Mouse (Mus musculus) ES-E14 (cell line): ENCODE data around the gene Xrcc1. TPM values are rescaled to one million over a fixed set of nuclear protein-coding genes. Genes with fewer than 3 reads are reported as not detected.
"Not testable (repeated sequence)": the region's sequence is repeated elsewhere in the genome, so short reads cannot be mapped to it uniquely, and the experiment has no call there.

ENCODE experiments used
- DNase-seq: peaks from one replicate; pipeline ENCODE4 v3.0.0-alpha.2; 2013; ENCODE audit warnings: low read depth, low spot score
- H3K27ac ChIP-seq: 2 replicates; pipeline ENCODE4 v1.5.1; 2012; ENCODE audit warnings: low read depth, mild to moderate bottlenecking, low read length, moderate library complexity, mixed read lengths; ENCODE audit not compliant: poor library complexity, insufficient read depth, severe bottlenecking
- H3K36me3 ChIP-seq: 2 replicates; pipeline ENCODE4 v1.6.1; 2012; ENCODE audit warnings: mild to moderate bottlenecking, low read length, moderate library complexity, mixed read lengths; ENCODE audit not compliant: control insufficient read depth, poor library complexity, insufficient read depth, severe bottlenecking
- H3K4me1 ChIP-seq, 2 experiments: fragments of 150-350 bp in 1 of 2; sonication (generic) in 1 of 2; 2 replicates each; pipeline ENCODE4 v1.6.1; 2012; ENCODE audit warnings: low read length in 2 of 2, mild to moderate bottlenecking in 1 of 2, mixed read lengths in 1 of 2; ENCODE audit not compliant: control insufficient read depth in 2 of 2, insufficient read depth in 2 of 2, poor library complexity in 1 of 2
- H3K4me3 ChIP-seq, 2 experiments: fragments of 150-350 bp in 1 of 2; sonication (generic) in 1 of 2; 2 replicates each; pipeline ENCODE4 v1.5.1; 2012; ENCODE audit warnings: low read length in 2 of 2, low read depth in 1 of 2, mild to moderate bottlenecking in 1 of 2, mixed read lengths in 1 of 2; ENCODE audit not compliant: insufficient read depth in 1 of 2, poor library complexity in 1 of 2, severe bottlenecking in 1 of 2
- H3K9ac ChIP-seq: 2 replicates; pipeline ENCODE4 v1.6.1; 2012; ENCODE audit warnings: low read depth, mild to moderate bottlenecking, low read length, mixed read lengths; ENCODE audit not compliant: poor library complexity, insufficient read depth, severe bottlenecking
- H3K9me3 ChIP-seq: fragments of 150-350 bp; sonication (generic); 2 replicates; pipeline ENCODE4 v1.6.1; 2012; ENCODE audit warnings: low read depth, mild to moderate bottlenecking, low read length; ENCODE audit not compliant: control insufficient read depth, insufficient read depth
- CHD2 ChIP-seq: IDR thresholded peaks from 2 replicates; pipeline ENCODE4 v1.6.1; 2014; ENCODE audit warnings: mild to moderate bottlenecking, low read depth, low read length, inconsistent platforms
- HCFC1 ChIP-seq: IDR thresholded peaks from 2 replicates; pipeline ENCODE4 v1.6.1; 2012; ENCODE audit warnings: low read length, inconsistent platforms, borderline replicate concordance; ENCODE audit not compliant: insufficient read depth
- MAFK ChIP-seq: IDR thresholded peaks from 2 replicates; pipeline ENCODE4 v1.6.1; 2014; ENCODE audit warnings: mild to moderate bottlenecking, low read depth, low read length, inconsistent platforms; ENCODE audit not compliant: insufficient read depth
- ZC3H11A ChIP-seq: IDR thresholded peaks from 2 replicates; pipeline ENCODE4 v1.6.1; 2012; ENCODE audit warnings: low read depth, mild to moderate bottlenecking, inconsistent platforms, low read length, borderline replicate concordance
- ZNF384 ChIP-seq: IDR thresholded peaks from 2 replicates; pipeline ENCODE4 v1.6.1; 2012; ENCODE audit warnings: low read depth, low read length, inconsistent platforms
- in situ Hi-C, 2 experiments: fragments of 600-800 bp; cut with MboI; formaldehyde crosslinking; loops; one replicate each; pipeline ENCODE4 v1.15.1; 2025; ENCODE audit warnings: low sequenced_read_pairs in 2 of 2, inconsistent platforms in 1 of 2; ENCODE audit not compliant: unreplicated experiment in 2 of 2
- total RNA-seq: library from RNA; depleted of rRNA; stranded (reverse); fragments of 300-350 nt; gene quantifications from 2 replicates; pipeline ENCODE4 v1.2.3, GENCODE M21; 2012

Gene Xrcc1
- total RNA-seq, 1 experiment: 69.7 TPM

GRCm38 (mm10) chr7:24617763-24618162 is 71.7 kb downstream of the Xrcc1 start:
- Histone ChIP-seq H3K4me3 (no peak overlapping the region), H3K9ac (no peak overlapping the region), H3K36me3 (no peaks in the 10 kb centered on the region; the same call in 1 of the 2 replicates), H3K9me3 (no peaks in the 10 kb centered on the region), H3K4me1 (peaks cover 0 to 4% of the 10 kb centered on the region in 2 experiments; a peak in 1 of 4 replicates), H3K27ac (no peak overlapping the region)
- in situ Hi-C loops: loop anchor here in 1 of 2 experiments (25.0 kb wide), 1 partner anchor 345 kb away; the partner anchor contains the start of gene Rabac1
- no peak for DNase-seq
- TF ChIP-seq MAFK (no peak), ZNF384 (no peak), CHD2 (no peak), HCFC1 (no peak), ZC3H11A (no peak)

DNA sequence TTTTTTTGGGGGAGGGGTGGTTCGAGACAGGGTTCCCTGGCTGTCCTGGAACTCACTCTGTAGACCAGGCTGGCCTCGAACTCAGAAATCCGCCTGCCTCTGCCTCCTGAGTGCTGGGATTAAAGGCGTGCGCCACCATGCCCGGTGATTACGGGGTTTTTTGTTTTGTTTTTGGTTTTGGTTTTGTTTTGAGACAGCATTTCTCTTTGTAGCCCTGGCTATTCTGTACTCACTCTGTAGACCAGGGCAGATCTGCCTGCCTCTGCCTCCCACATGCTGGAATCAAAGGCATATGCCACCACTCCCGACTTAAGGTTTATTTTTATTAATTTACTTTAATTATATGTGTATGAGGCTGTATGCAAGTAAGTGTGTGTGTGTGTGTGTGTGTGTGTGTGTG is 72.3 kb downstream of the Xrcc1 start:
- not testable (repeated sequence) for H3K9ac ChIP-seq, DNase-seq
- in situ Hi-C loops: loop anchor here in 1 of 2 experiments (25.0 kb wide), 1 partner anchor 344 kb away; the partner anchor contains the start of gene Rabac1

GRCm38 (mm10) chr7:24619671-24620397 is 73.7 kb downstream of the Xrcc1 start:
- no peaks in the 10 kb centered on the region for H3K4me1 ChIP-seq
- no peak for TF ChIP-seq ZC3H11A
- no peak for TF ChIP-seq HCFC1
- no peak for TF ChIP-seq ZNF384
- no peak for TF ChIP-seq CHD2
- TF ChIP-seq MAFK: no peak
- in situ Hi-C loops: loop anchor here in 1 of 2 experiments (25.0 kb wide), 1 partner anchor 342 kb away; the partner anchor contains the start of gene Rabac1
- H3K9me3 ChIP-seq: no peaks in the 10 kb centered on the region
- peak overlapping the region; percentile 54; the same call in 1 of the 2 replicates for H3K9ac ChIP-seq
- no peaks in the 10 kb centered on the region; the same call in 1 of the 2 replicates for H3K36me3 ChIP-seq
- no peak overlapping the region for H3K27ac ChIP-seq
- peak; percentile 77 for DNase-seq
- peak overlapping the region; percentile 40 to 51 for H3K4me3 ChIP-seq

More for the DNA sequence above, 72.3 kb downstream of the Xrcc1 start:
- not testable (repeated sequence) for H3K9me3 ChIP-seq, H3K27ac ChIP-seq, H3K4me3 ChIP-seq, H3K4me1 ChIP-seq, H3K36me3 ChIP-seq

GRCm38 (mm10) chr7:24621193-24621592 is 75.1 kb downstream of the Xrcc1 start:
- H3K9me3 ChIP-seq: no peaks in the 10 kb centered on the region
- H3K4me1 ChIP-seq: peaks cover 0 to 6% of the 10 kb centered on the region in 2 experiments; a peak in 2 of 4 replicates
- no peak overlapping the region for H3K9ac ChIP-seq
- H3K36me3 ChIP-seq: no peaks in the 10 kb centered on the region; the same call in 1 of the 2 replicates
- DNase-seq: no peak
- in situ Hi-C loops: loop anchor here in 1 of 2 experiments (25.0 kb wide), 1 partner anchor 341 kb away; the partner anchor contains the start of gene Rabac1
- H3K27ac ChIP-seq: no peak overlapping the region
- no peak overlapping the region for H3K4me3 ChIP-seq
- TF ChIP-seq HCFC1: no peak
- no peak for TF ChIP-seq MAFK
- no peak for TF ChIP-seq CHD2
- no peak for TF ChIP-seq ZC3H11A
- no peak for TF ChIP-seq ZNF384
